In genomic region chr2:13544193-13544824, GRCm38 (mm10) we compare ENCODE assay signal across 8 mouse cellular contexts. TPM values are rescaled to one million over a fixed set of nuclear protein-coding genes. Genes with fewer than 3 reads are reported as not detected.
A peak's percentile ranks its signal among the peaks of the same experiment; 100 is the strongest.
DNase-seq lines count a peak whose midpoint lies in the region; ATAC-seq and TF ChIP-seq lines count a peak whose summit lies in the region.

Trdmt1 (minus strand) TSS chr2:13544668.

- peak within 1 kb of the TSS; percentile 41 for H3K4me3 ChIP-seq in hindbrain, embryonic 11.5 days (ENCODE audit: low read depth, low read length)
- H3K4me3 ChIP-seq in lung, postnatal 0 days (ENCODE audit: low read depth, low read length), result peak within 1 kb of the TSS; percentile 65

- H3K4me1 ChIP-seq in hindbrain, embryonic 11.5 days (replicated peaks; ENCODE audit: control insufficient read depth, insufficient read depth, low read length), result no peaks in the 10 kb centered on the region
- H3K4me1 ChIP-seq in lung, postnatal 0 days (ENCODE audit: insufficient read depth, low read depth, low read length), result no peaks in the 10 kb centered on the region

- no peaks in the 10 kb centered on the region for H3K36me3 ChIP-seq in hindbrain, embryonic 11.5 days (ENCODE audit: control insufficient read depth, insufficient read depth, low read length)
- H3K36me3 ChIP-seq in lung, postnatal 0 days (ENCODE audit: insufficient read depth, low read length), result no peaks in the 10 kb centered on the region

- DNase-seq in NIH3T3 (ENCODE audit: low read depth), result peak; percentile 97
- DNase-seq in cerebellum, adult 9-11 months, result peak; percentile 77
- DNase-seq in frontal cortex, adult 2 months (ENCODE audit: extremely low spot score in 1 of 2, low spot score in 1 of 2), result peak; percentile 36 to 79
- DNase-seq in hindbrain, embryonic 11.5 days (ENCODE audit: low spot score), result peak; percentile 91
- DNase-seq in layer of hippocampus, postnatal 10 days (ENCODE audit: low spot score in 2 of 2), result peak; percentile 79 to 82
- DNase-seq in lung, postnatal 0 days (ENCODE audit: low spot score), result peak; percentile 97
- DNase-seq in ovary, postnatal 10 days (ENCODE audit: low spot score), result peak; percentile 85
- peak; percentile 89 for DNase-seq in thymus, postnatal 0 days (ENCODE audit: low spot score)

- WGBS in hindbrain, embryonic 11.5 days, result under 1% methylated on average over 29 of the region's 39 CpGs
- WGBS in lung, postnatal 0 days, result 4% methylated on average over 39 of the region's 39 CpGs

- peak within 1 kb of the TSS; percentile 72 for H3K9ac ChIP-seq in hindbrain, embryonic 11.5 days (ENCODE audit: low read depth, low read length)
- peak within 1 kb of the TSS; percentile 65 for H3K9ac ChIP-seq in lung, postnatal 0 days (replicated peaks; ENCODE audit: low read depth)

- TF ChIP-seq CTCF in lung, postnatal 0 days (IDR thresholded peaks at IDR 0.05), result no peak

- peak within 1 kb of the TSS; percentile 93 for H3K27ac ChIP-seq in hindbrain, embryonic 11.5 days (ENCODE audit: low read depth, low read length)
- peak within 1 kb of the TSS; percentile 97 for H3K27ac ChIP-seq in lung, postnatal 0 days (ENCODE audit: low read length)

- H3K4me2 ChIP-seq in hindbrain, embryonic 11.5 days (replicated peaks; ENCODE audit: low read depth, low read length), result peak within 1 kb of the TSS; percentile 42
- peak within 1 kb of the TSS; percentile 71 for H3K4me2 ChIP-seq in lung, postnatal 0 days (replicated peaks; ENCODE audit: low read depth, low read length)

- ATAC-seq in hindbrain, embryonic 11.5 days (ENCODE audit: low FRiP score), result peak; percentile 99
- ATAC-seq in lung, postnatal 0 days, result peak; percentile 99

- 0 out of 2 replicates have a peak, but pooled peaks have one; percentile 44 for TF ChIP-seq EP300 in lung, postnatal 0 days (IDR thresholded peaks at IDR 0.05)

- H3K9me3 ChIP-seq in hindbrain, embryonic 11.5 days (ENCODE audit: control insufficient read depth, low read length), result no peaks in the 10 kb centered on the region
- no peaks in the 10 kb centered on the region for H3K9me3 ChIP-seq in lung, postnatal 0 days (ENCODE audit: low read length)

- H3K27me3 ChIP-seq in hindbrain, embryonic 11.5 days (ENCODE audit: control insufficient read depth, insufficient read depth, low read length), result no peaks in the 10 kb centered on the region
- H3K27me3 ChIP-seq in lung, postnatal 0 days (replicated peaks; ENCODE audit: insufficient read depth, low read length), result no peaks in the 10 kb centered on the region

RNA-seq across cellular contexts. Expression of gene Trdmt1, which starts in this region (rescaled TPM):
- polyA plus RNA-seq in frontal cortex, adult 2 months (2012; rRNA removed), result 5.7 and 7.7 TPM in 2 replicates
- polyA plus RNA-seq in hindbrain, embryonic 11.5 days (2014; fragmentation: Nextera tagmentation; extraction: Ambion mirVana), result 8.7 and 9.8 TPM in 2 replicates
- total RNA-seq in layer of hippocampus, postnatal 10 days (2021), result 1 to 10 TPM; 6.9 to 7.2 TPM
- polyA plus RNA-seq in lung, postnatal 0 days (2015; fragmentation: Nextera tagmentation; extraction: Ambion mirVana), result 9.8 and 10.1 TPM in 2 replicates
- polyA plus RNA-seq in thymus, postnatal 0 days (2015; fragmentation: Nextera tagmentation; extraction: Ambion mirVana), result 16.5 and 17.2 TPM in 2 replicates

Comparison
In these comparisons a context has a peak if more than half of its experiments do, and no peak if none do; other contexts are left out.
1. Peak in every context shown above with its lines: DNase-seq, ATAC-seq, H3K4me3 ChIP-seq and H3K27ac ChIP-seq.